Mouse (Mus musculus) T-cell, adult 2 months (primary cell): ENCODE measurements around the gene Ypel1.

Experiments used
- DNase-seq: peaks from one replicate; pipeline ENCODE4 v3.0.0; 2022; ENCODE audit warnings: low spot score

The Ypel1 gene

DNA sequence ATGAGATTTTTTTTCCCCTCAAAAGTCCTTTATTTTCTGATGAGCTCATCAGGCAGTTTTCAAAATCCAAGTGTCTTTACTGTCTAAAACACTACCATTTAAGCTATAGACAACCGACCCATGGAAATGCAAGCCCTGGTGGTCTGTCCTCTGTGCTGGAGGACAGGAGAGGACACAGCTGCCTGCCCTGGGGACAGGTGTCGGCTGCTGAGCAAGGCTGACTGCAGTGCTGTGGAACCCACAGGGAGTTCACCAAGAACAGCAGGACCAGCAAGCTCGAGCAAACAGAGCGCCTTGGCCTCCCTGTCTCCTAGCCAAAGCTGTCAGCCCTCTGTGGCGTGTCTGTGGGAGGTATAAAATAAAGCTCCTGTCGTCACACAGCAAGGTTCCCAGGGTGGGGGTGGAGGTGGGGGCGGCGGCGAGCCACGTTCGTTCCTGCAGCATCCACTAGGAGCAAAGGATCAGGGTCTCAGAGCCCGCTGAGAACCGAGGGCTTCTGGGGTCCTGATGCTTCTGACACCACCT is 17.2 kb downstream of the Ypel1 start:
- DNase-seq: no peak

DNA sequence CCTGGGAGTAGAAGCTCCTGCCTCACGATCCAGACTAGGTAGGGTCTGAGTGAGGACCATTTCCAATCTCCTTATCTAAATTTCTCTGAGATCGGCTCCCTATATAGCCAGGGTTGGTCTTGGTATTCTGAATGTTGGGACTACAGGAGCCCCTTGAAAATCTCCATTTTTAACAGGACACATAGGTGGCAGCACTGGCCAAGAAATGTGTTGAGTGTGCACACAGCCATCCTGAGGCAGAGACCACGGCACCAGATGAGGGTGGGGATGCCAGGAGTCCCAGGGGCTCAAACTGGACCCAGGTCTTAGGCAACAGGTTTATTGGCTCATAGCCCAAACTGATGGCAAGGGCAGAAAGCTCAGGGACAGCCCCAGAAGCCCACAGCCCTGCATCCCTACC is 18.9 kb downstream of the Ypel1 start:
- no peak for DNase-seq

- no peak for DNase-seq
Measured at GRCm38 (mm10) chr16:17096938-17097337, 27.4 kb downstream of the Ypel1 start.

DNA sequence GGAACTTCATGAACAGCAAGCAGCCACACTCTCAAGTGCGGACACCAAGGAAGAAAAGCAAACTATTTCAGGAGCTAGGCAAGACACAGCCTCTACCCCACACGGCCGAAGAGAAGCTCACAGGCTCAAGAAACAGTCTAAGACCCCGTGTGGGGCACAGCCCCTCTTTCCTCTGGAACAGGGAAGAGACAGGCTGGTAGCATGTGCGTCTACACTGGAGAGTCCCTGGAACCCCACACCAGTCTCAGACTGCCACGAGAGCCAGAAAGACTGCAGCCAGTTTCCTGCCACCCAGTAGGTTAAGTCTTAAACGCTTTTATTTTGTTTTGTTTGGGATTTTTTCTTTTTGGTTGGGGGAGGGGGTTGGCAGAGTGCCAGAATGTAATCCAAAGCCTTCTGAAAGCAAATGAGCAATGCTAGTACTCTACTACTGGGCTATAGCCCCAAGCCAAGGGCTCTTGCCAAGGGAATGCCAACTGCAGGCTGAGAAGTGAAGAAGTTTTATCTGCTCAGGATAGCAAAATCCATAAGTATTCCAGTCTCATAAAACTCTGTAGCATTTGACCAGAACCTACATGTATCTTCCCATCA is 33.2 kb downstream of the Ypel1 start:
- DNase-seq: no peak

GRCm38 (mm10) chr16:17104600-17104999 is 35.1 kb downstream of the Ypel1 start:
- DNase-seq: no peak

DNA sequence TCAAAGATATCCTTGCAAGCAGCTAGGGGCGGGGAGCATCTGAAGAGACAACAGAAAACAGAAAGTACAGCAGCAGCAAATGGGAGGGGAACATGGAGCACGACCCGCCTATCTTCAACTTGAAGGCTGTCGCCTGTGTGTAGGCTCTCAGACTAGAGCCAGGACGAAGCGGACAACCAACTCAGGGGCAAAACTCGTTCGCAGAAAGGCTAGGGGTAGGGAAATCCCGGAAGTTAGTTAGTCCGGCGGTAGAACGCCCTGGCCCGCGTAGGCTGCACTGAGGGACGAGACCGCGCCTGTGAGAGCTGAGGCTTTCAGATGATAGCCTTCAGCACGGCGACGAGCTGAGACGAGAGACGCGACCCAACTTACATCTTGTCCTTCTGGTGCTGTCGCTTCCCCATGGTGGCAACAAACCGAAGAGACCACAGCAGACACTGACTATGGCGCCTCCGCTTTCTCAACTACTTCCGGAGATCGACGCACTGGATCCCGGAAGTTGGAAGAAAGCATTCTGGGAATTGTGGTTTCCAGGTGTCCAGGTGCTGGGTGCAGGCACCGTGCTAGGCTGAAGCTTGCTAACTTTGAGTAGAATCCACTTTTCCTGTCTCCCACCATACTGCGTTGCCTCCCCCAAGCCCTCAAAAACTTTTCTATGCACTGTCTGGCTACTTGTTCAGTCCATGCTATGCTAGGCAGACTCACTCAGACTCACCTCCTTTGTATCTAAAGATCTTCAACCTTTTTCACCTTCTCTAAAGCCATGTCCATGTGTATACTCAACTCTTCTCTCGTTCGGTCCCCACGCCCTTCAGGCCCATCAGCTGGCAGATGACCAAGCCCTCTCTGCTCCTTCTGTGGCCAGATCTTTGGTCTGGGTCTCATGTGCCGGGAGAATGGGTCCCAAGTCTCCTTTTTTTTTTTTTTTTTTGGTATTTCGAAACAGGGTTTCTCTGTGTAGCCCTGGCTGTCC is 41.6 kb downstream of the Ypel1 start, which contains the start of gene Ppil2:
TSS of gene Ppil2 (minus strand) at position 487 of the 973 bp plus-strand sequence.
- peak; percentile 74 for DNase-seq

- DNase-seq: no peak
Measured at GRCm38 (mm10) chr16:17117309-17117799, 47.9 kb downstream of the Ypel1 start.

DNA sequence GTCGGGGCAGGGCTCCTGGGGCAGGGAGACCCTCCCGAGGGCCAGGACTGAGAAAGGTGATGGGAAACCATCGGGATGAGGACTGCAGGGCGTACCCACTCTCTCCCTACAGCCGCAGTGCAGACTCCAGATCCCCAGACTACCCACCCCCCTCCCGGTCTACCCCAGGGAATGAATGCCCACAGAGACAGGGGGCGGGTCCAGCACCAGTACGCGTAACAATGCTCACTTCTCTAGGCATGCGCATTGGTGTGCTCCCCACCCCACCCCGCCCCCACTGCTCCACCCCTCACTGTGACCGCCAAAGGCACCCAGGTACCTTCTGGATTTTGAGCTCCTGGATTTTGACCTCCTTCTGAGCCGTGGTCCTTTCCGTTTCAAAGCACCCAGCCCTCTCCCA is 52.1 kb downstream of the Ypel1 start:
- no peak for DNase-seq

- DNase-seq: no peak
Measured at GRCm38 (mm10) chr16:17124119-17124870, 54.8 kb downstream of the Ypel1 start.

- DNase-seq: peak; percentile 44
Measured at GRCm38 (mm10) chr16:17124871-17125520, 55.5 kb downstream of the Ypel1 start, which contains the start of gene 2610318N02Rik. Gene 2610318N02Rik (minus strand): TSS chr16:17125167.

GRCm38 (mm10) chr16:17127292-17127691 is 57.8 kb downstream of the Ypel1 start:
- peak; percentile 64 for DNase-seq

DNA sequence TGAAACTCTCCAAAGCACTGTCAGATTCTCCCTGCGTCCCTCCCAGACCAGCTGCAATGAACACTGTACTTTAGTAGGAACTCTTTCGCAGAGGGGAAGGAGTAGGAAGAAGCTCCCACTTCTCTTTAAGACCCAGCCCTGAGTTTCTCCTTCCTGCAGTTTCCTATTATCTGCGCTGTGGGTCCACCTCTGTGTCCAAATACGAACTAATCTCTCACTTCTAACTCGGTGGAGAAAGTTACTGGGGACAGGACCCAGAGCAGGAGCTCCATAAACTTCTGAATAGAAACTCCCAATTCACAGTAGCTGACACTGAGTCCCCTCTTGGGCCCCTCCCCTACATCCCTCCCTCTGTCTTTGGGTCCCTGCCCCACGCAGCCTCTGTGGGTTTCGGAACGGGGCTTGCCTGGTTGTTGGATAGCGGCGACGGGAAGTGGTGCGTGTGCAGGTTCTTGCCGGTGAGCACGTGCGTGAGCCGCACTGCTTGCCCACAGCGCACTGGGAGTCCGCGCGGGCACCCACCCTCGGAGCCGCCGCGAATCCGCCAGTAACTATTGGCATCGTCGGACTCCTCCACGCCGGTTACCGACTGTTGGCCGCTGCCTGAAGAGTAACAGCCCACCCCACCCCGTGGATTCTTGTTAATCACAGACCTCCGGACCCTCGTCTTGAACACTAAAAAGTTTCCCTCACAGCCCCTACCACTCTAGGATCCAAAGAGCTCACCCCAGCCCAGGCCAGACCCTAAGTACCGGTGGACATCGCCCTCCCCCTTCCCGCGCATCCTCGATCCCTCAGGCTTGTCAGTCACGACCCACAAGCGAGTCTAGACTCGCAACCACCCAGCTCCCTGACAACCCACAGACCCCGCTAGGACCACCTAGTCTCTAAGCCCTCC is 61.9 kb downstream of the Ypel1 start:
- DNase-seq: peak; percentile 46

- DNase-seq: peak; percentile 94
Measured at GRCm38 (mm10) chr16:17132089-17132905, 62.8 kb downstream of the Ypel1 start, which contains the start of gene Sdf2l1. Gene Sdf2l1 (minus strand): TSS chr16:17132383.

- no peak for DNase-seq
Measured at GRCm38 (mm10) chr16:17132906-17133200, 63.4 kb downstream of the Ypel1 start.
